Mouse (Mus musculus) ovary, postnatal 36 days (tissue): ENCODE results near the gene Gm10065.

Source experiments
- DNase-seq: peaks from one replicate; pipeline ENCODE4 v3.0.0; 2022; ENCODE audit warnings: low spot score, mixed read lengths

The Gm10065 gene

DNA sequence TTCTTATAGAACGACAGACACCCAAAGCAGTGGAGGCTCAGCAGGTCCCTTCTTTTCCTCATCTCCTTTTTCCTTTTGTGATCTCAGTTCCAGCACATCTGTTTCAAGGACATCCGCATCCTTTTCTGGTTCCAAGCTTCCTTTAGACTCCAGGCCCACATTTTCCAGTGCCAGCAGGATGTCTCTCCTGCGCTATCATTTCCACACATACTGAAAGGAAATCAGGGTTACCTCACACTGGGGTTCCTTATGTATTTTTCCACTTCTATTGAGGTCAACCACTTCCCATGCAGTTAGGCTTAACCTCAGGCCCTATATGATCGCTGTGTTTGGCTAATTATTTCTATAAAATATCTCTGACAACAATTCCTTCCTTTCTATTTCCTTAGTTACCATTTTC lies 43.8 kb downstream of the Gm10065 start:
- DNase-seq = no peak
